ENCODE assay signal across 9 mouse cellular contexts in genomic region chr11:47379630-47379958, GRCm38 (mm10).
DNase-seq lines count a peak whose midpoint lies in the region; ATAC-seq lines count a peak whose summit lies in the region.
"Had no signal": no experiment of that assay in that cellular context is flagged by ENCODE, and none has a peak within 500 bp of the region (broad histone marks: within the 10 kb centered on the region; RNA-seq: fewer than 3 reads in every experiment).

No protein-coding gene starts in this region.

- no peaks in the 10 kb centered on the region for H3K9me3 ChIP-seq in kidney, embryonic 16.5 days (ENCODE audit: low read length)
- H3K9me3 ChIP-seq in embryonic facial prominence, embryonic 15.5 days (replicated peaks) = no peaks in the 10 kb centered on the region
- H3K9me3 ChIP-seq in intestine, embryonic 15.5 days = no peaks in the 10 kb centered on the region
- H3K9me3 ChIP-seq in neural tube, embryonic 13.5 days = no peaks in the 10 kb centered on the region

- peak overlapping the region; percentile 82 for H3K27ac ChIP-seq in kidney, embryonic 16.5 days (ENCODE audit: low read length)
- peak overlapping the region; percentile 97 for H3K27ac ChIP-seq in embryonic facial prominence, embryonic 15.5 days (replicated peaks)
- H3K27ac ChIP-seq in intestine, embryonic 15.5 days = peak overlapping the region; percentile 79
- 0 out of 2 replicates have a peak overlapping the region, but pooled peaks have one; percentile 23 for H3K27ac ChIP-seq in neural tube, embryonic 13.5 days (replicated peaks)

- no peaks in the 10 kb centered on the region for H3K27me3 ChIP-seq in kidney, embryonic 16.5 days (ENCODE audit: insufficient read depth, low read length)
- no peaks in the 10 kb centered on the region for H3K27me3 ChIP-seq in embryonic facial prominence, embryonic 15.5 days
- no peaks in the 10 kb centered on the region for H3K27me3 ChIP-seq in intestine, embryonic 15.5 days (replicated peaks)
- no peaks in the 10 kb centered on the region for H3K27me3 ChIP-seq in neural tube, embryonic 13.5 days

- H3K4me1 ChIP-seq in kidney, embryonic 16.5 days (ENCODE audit: insufficient read depth, low read length) = peaks cover 9% of the 10 kb centered on the region; the same call in 1 of the 2 replicates
- H3K4me1 ChIP-seq in embryonic facial prominence, embryonic 15.5 days = peaks cover 25% of the 10 kb centered on the region
- H3K4me1 ChIP-seq in intestine, embryonic 15.5 days (replicated peaks) = 0 out of 2 replicates have a peak, but pooled peaks cover 4% of the 10 kb centered on the region
- H3K4me1 ChIP-seq in neural tube, embryonic 13.5 days (replicated peaks) = peaks cover 8% of the 10 kb centered on the region

- peak overlapping the region; percentile 73 for H3K9ac ChIP-seq in kidney, embryonic 16.5 days (replicated peaks; ENCODE audit: low read length)
- no peak overlapping the region for H3K9ac ChIP-seq in embryonic facial prominence, embryonic 15.5 days
- peak overlapping the region; percentile 41; the same call in 1 of the 2 replicates for H3K9ac ChIP-seq in intestine, embryonic 15.5 days
- H3K9ac ChIP-seq in neural tube, embryonic 13.5 days = no peak overlapping the region

- ATAC-seq in kidney, embryonic 16.5 days (ENCODE audit: low FRiP score, low TSS enrichment) = no peak
- ATAC-seq in embryonic facial prominence, embryonic 15.5 days (ENCODE audit: insufficient number of reproducible peaks, low FRiP score, low TSS enrichment, low read depth) = no peak
- no peak for ATAC-seq in intestine, embryonic 15.5 days
- ATAC-seq in neural tube, embryonic 13.5 days (ENCODE audit: low read depth) = no peak

- WGBS in kidney, embryonic 16.5 days = 34% methylated on average over 4 of the region's 4 CpGs
- 7% methylated on average over 4 of the region's 4 CpGs for WGBS in embryonic facial prominence, embryonic 15.5 days
- 28% methylated on average over 4 of the region's 4 CpGs for WGBS in intestine, embryonic 15.5 days
- 44% methylated on average over 4 of the region's 4 CpGs for WGBS in neural tube, embryonic 13.5 days

- no peak for DNase-seq in kidney, postnatal 36 days
- no peak for DNase-seq in urinary bladder, adult 2 months (ENCODE audit: low spot score)
- no peak for DNase-seq in urinary bladder, postnatal 36 days (ENCODE audit: low spot score in 2 of 2)
- no peak for DNase-seq in cerebellum, postnatal 14 days

- H3K4me2 ChIP-seq in kidney, embryonic 16.5 days (replicated peaks; ENCODE audit: low read depth, low read length) = peak overlapping the region; percentile 77
- H3K4me2 ChIP-seq in embryonic facial prominence, embryonic 15.5 days (replicated peaks) = peak overlapping the region; percentile 59
- peak overlapping the region; percentile 77 for H3K4me2 ChIP-seq in intestine, embryonic 15.5 days (replicated peaks)
- H3K4me2 ChIP-seq in neural tube, embryonic 13.5 days = peak overlapping the region; percentile 58

- H3K36me3 ChIP-seq in kidney, embryonic 16.5 days (ENCODE audit: insufficient read depth, low read length) = no peaks in the 10 kb centered on the region
- no peaks in the 10 kb centered on the region for H3K36me3 ChIP-seq in embryonic facial prominence, embryonic 15.5 days
- no peaks in the 10 kb centered on the region for H3K36me3 ChIP-seq in intestine, embryonic 15.5 days
- H3K36me3 ChIP-seq in neural tube, embryonic 13.5 days = no peaks in the 10 kb centered on the region
- H3K36me3 ChIP-seq: G1E had no signal

- peak overlapping the region; percentile 49 for H3K4me3 ChIP-seq in kidney, embryonic 16.5 days (ENCODE audit: low read length)
- peak overlapping the region; percentile 48 for H3K4me3 ChIP-seq in embryonic facial prominence, embryonic 15.5 days (replicated peaks)
- H3K4me3 ChIP-seq in intestine, embryonic 15.5 days (replicated peaks) = peak overlapping the region; percentile 42
- H3K4me3 ChIP-seq in neural tube, embryonic 13.5 days = no peak overlapping the region

Comparison
In these comparisons a context has a peak if more than half of its experiments do, and no peak if none do; other contexts are left out.
1. H3K27ac ChIP-seq: peak in every context shown above with its lines; median percentile 97 in embryonic facial prominence, embryonic 15.5 days; 82 in kidney, embryonic 16.5 days; 79 in intestine, embryonic 15.5 days; 23 in neural tube, embryonic 13.5 days.
2. H3K9ac ChIP-seq: peak in kidney, embryonic 16.5 days (single experiment) and intestine, embryonic 15.5 days (single experiment); none in embryonic facial prominence, embryonic 15.5 days (single experiment) and neural tube, embryonic 13.5 days (single experiment).
3. Peak in every context shown above with its lines, with median percentiles within 50 percentile points of each other: H3K4me2 ChIP-seq.